Mouse (Mus musculus) limb, embryonic 15.5 days (tissue): ENCODE measurements around the gene Gm3646. TPM values are rescaled to one million over a fixed set of nuclear protein-coding genes. Genes with fewer than 3 reads are reported as not detected.
A peak's percentile ranks its signal among the peaks of the same experiment; 100 is the strongest.

Experiments
- ATAC-seq: fragments of 200-750 bp; cut with Nextera tagmentation; 2 replicates; pipeline ENCODE4 v1.8.0; 2017; ENCODE audit warnings: low read depth, moderate TSS enrichment; ENCODE audit not compliant: insufficient number of reproducible peaks, low FRiP score, low TSS enrichment
- H3K27ac ChIP-seq: fragments of 300-500 bp; sonication (generic); 2 replicates; pipeline ENCODE4 v1.5.1; 2015; ENCODE audit warnings: moderate library complexity, mild to moderate bottlenecking, inconsistent platforms
- H3K27me3 ChIP-seq: fragments of 300-500 bp; sonication (generic); 2 replicates; pipeline ENCODE4 v1.6.1; 2015; ENCODE audit warnings: inconsistent platforms
- H3K36me3 ChIP-seq: fragments of 300-500 bp; sonication (generic); 2 replicates; pipeline ENCODE4 v1.6.1; 2015; ENCODE audit warnings: inconsistent platforms
- H3K4me1 ChIP-seq: fragments of 300-500 bp; sonication (generic); 2 replicates; pipeline ENCODE4 v1.6.1; 2015; ENCODE audit warnings: inconsistent platforms
- H3K4me2 ChIP-seq: fragments of 300-500 bp; sonication (generic); 2 replicates; pipeline ENCODE4 v1.6.1; 2015; ENCODE audit warnings: mild to moderate bottlenecking, inconsistent platforms
- H3K4me3 ChIP-seq: fragments of 300-500 bp; sonication (generic); 2 replicates; pipeline ENCODE4 v1.5.1; 2015; ENCODE audit warnings: mild to moderate bottlenecking, inconsistent platforms
- H3K9ac ChIP-seq: fragments of 300-500 bp; sonication (generic); 2 replicates; pipeline ENCODE4 v1.6.1; 2015; ENCODE audit warnings: inconsistent platforms
- H3K9me3 ChIP-seq: fragments of 300-500 bp; sonication (generic); 2 replicates; pipeline ENCODE4 v1.6.1; 2016; ENCODE audit warnings: inconsistent platforms
- whole genome bisulfite sequencing: fragments of 180-500 bp; shearing (Covaris S2); methylation state at CpG from one replicate; pipeline ENCODE4 v1.1.7; 2015; 5-methylcytosine and 5-hydroxymethylcytosine counted together
- polyA plus RNA-seq: library from polyadenylated mRNA; unstranded; fragments of >200 nt; fragmentation: Nextera tagmentation; extraction: Ambion mirVana; gene quantifications from 2 replicates; pipeline ENCODE4 v1.2.1, GENCODE M21; 2015

Gm3646 gene
- not detected in 2 replicates for polyA plus RNA-seq

DNA sequence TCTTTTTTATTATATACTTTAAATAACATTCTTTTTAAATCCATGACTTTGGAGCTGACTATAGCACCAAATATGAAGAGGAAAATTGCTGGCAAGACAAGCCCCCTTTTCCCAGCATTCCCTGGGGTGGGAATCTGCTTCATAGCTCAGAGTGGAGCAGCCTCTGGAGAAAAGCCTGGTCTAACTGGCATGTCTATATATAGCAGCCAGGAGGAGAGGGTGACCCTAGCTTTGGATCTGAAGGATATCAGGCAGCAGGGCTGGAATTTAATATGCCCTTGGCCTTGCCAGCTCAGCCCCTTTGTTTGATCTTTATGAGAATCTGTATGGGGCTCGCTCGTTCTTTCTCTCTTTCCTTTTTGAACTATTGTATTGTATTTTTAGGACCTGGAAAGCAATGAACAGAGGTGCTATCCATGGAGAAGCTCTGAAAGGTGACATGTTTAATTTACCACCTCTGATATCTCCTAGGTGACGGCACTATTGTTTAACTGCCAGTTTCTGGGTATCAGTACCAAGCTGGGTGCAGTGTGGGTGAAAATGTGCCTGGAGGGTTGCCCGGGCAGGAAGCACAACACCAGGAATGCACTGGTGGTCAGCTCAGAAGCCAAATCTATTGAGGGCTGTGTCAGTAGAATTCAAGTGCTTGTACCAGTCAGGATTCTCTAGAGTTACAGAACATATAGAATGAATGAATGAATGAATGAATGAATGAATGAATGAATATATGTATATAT, at the start of gene Gm3646:
Gene Gm3646 (minus strand): TSS at position 90 of the 737 bp plus-strand sequence.
- Histone ChIP-seq H3K4me3 (no peak within 1 kb of the TSS), H3K27ac (no peak within 1 kb of the TSS), H3K36me3 (no peaks in the 10 kb centered on the region), H3K27me3 (no peaks in the 10 kb centered on the region), H3K9me3 (no peaks in the 10 kb centered on the region), H3K4me2 (no peak within 1 kb of the TSS), H3K9ac (no peak within 1 kb of the TSS), H3K4me1 (peaks cover 10% of the 10 kb centered on the region; the same call in 1 of the 2 replicates)
- no peak for ATAC-seq
- 46% methylated on average over 4 of the region's 4 CpGs for WGBS

DNA sequence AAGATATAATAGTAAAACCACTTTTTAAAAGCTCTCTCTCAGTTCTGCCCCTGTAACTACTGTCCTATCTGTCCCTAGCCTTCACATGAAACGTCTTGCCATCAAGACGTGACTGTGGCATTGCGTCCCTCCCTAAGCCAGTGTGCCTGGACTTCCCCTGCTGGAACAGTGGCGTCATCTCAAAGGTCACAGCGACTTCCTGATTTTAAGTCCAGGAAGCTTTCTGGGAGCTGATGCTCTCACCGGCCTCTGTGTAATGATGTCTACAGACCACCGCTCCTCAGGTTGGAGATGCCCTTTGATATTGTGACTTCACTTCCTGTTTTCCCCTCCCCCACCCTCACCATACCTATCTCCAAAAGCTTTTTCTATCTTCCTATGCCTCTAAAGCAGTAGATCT, 41.9 kb upstream of the Gm3646 start:
- no peaks in the 10 kb centered on the region for H3K9me3 ChIP-seq
- no peak for ATAC-seq

GRCm38 (mm10) chr1:39846031-39846550, 41.0 kb upstream of the Gm3646 start:
- H3K4me3 ChIP-seq, result no peak overlapping the region
- H3K27ac ChIP-seq, result 0 out of 2 replicates have a peak overlapping the region, but pooled peaks have one; percentile 27
- no peak overlapping the region for H3K9ac ChIP-seq
- no peak for ATAC-seq
- no peaks in the 10 kb centered on the region for H3K27me3 ChIP-seq
- no peaks in the 10 kb centered on the region for H3K9me3 ChIP-seq
- 0 out of 2 replicates have a peak, but pooled peaks cover 4% of the 10 kb centered on the region for H3K4me1 ChIP-seq
- H3K36me3 ChIP-seq, result no peaks in the 10 kb centered on the region
- no peak overlapping the region for H3K4me2 ChIP-seq
- WGBS, result 61% methylated on average over 4 of the region's 4 CpGs

More for the DNA sequence above, 41.9 kb upstream of the Gm3646 start:
- Histone ChIP-seq H3K4me2 (no peak overlapping the region), H3K9ac (no peak overlapping the region), H3K4me3 (no peak overlapping the region), H3K27ac (no peak overlapping the region), H3K4me1 (0 out of 2 replicates have a peak, but pooled peaks cover 4% of the 10 kb centered on the region), H3K27me3 (no peaks in the 10 kb centered on the region), H3K36me3 (no peaks in the 10 kb centered on the region)
- 83% methylated on average over 7 of the region's 7 CpGs for WGBS

- ATAC-seq, result no peak
- 83% methylated on average over 5 of the region's 5 CpGs for WGBS
Observed at GRCm38 (mm10) chr1:39843328-39843727, 38.2 kb upstream of the Gm3646 start.

DNA sequence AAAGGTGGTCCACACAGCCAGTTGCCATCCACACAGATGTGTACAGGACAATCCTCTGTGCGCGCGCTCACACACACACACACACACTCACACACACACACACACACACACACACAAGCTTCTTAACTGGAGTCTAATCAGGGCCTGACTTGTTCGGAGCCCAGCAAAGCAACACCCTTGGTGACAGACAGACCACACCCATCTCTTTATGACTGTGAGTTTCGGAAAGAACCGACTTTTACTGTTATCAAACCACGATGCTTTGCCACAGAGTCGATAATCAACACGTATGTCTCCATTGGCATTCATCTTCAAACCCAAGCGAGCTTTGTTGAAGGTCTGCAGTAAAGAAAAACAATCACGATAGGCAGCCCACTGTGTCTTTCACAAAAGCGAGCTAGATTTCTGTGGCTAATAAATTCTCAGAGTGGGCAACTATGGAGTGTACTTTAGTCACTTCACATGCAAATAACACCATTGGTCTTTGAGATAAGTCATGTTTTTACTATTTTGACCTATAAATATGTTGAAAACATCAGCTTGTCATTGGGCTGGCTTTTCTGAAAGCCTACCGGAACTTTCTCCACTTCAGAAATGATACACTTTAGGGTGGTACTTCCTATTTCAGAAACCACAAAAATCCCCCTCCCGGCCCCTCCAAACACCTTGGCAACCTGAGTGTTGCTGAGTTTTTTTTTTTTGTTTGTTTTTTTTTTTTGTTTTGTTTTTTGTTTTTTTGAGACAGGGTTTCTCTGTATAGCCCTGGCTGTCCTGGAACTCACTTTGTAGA, 37.3 kb upstream of the Gm3646 start:
- Histone ChIP-seq H3K27ac (no peak overlapping the region), H3K4me2 (no peak overlapping the region), H3K36me3 (no peaks in the 10 kb centered on the region), H3K9ac (no peak overlapping the region), H3K9me3 (no peaks in the 10 kb centered on the region), H3K4me3 (no peak overlapping the region), H3K27me3 (no peaks in the 10 kb centered on the region), H3K4me1 (0 out of 2 replicates have a peak, but pooled peaks cover 7% of the 10 kb centered on the region)
- ATAC-seq, result no peak
- 79% methylated on average over 14 of the region's 14 CpGs for WGBS

More at GRCm38 (mm10) chr1:39843328-39843727, 38.2 kb upstream of the Gm3646 start:
- Histone ChIP-seq H3K9me3 (no peaks in the 10 kb centered on the region), H3K9ac (no peak overlapping the region), H3K4me2 (no peak overlapping the region), H3K4me3 (no peak overlapping the region), H3K27ac (no peak overlapping the region), H3K4me1 (0 out of 2 replicates have a peak, but pooled peaks cover 7% of the 10 kb centered on the region), H3K27me3 (no peaks in the 10 kb centered on the region), H3K36me3 (no peaks in the 10 kb centered on the region)

GRCm38 (mm10) chr1:39840856-39841255, 35.7 kb upstream of the Gm3646 start:
- Histone ChIP-seq H3K4me2 (no peak overlapping the region), H3K4me3 (no peak overlapping the region), H3K36me3 (no peaks in the 10 kb centered on the region), H3K9me3 (no peaks in the 10 kb centered on the region), H3K9ac (no peak overlapping the region), H3K27me3 (no peaks in the 10 kb centered on the region), H3K27ac (no peak overlapping the region), H3K4me1 (0 out of 2 replicates have a peak, but pooled peaks cover 3% of the 10 kb centered on the region)
- no peak for ATAC-seq
- WGBS, result 67% methylated on average over 4 of the region's 4 CpGs

- H3K27ac ChIP-seq, result no peak overlapping the region
- H3K27me3 ChIP-seq, result no peaks in the 10 kb centered on the region
- H3K4me2 ChIP-seq, result no peak overlapping the region
- 59% methylated on average over 8 of the region's 8 CpGs for WGBS
- no peak overlapping the region for H3K4me3 ChIP-seq
- 0 out of 2 replicates have a peak, but pooled peaks cover 3% of the 10 kb centered on the region for H3K4me1 ChIP-seq
- H3K9me3 ChIP-seq, result no peaks in the 10 kb centered on the region
- no peak overlapping the region for H3K9ac ChIP-seq
- no peak for ATAC-seq
- H3K36me3 ChIP-seq, result no peaks in the 10 kb centered on the region
Observed at GRCm38 (mm10) chr1:39839838-39840237, 34.7 kb upstream of the Gm3646 start.

DNA sequence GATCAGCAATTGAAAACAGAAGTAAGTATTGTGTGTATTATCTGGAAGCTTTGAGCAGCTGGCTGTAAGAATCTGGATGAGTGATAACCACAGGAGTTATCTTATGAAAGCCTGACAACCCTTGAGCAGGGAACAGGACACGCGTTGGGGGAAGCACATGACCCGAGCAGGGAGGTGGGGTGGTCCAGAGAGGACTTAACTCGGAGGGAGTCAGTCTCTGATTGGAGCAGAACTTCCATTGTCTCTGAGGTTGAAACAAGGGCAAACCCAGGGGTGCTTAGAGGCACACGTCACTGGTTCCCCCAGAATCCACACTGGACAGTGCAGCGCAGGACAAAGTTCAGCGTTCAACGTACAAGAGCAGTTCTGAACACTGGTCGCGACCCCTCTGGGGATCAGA, 34.1 kb upstream of the Gm3646 start:
- H3K9me3 ChIP-seq, result no peaks in the 10 kb centered on the region
- H3K9ac ChIP-seq, result no peak overlapping the region
- WGBS, result 65% methylated on average over 10 of the region's 10 CpGs
- 0 out of 2 replicates have a peak, but pooled peaks cover 3% of the 10 kb centered on the region for H3K4me1 ChIP-seq
- H3K36me3 ChIP-seq, result no peaks in the 10 kb centered on the region
- no peak overlapping the region for H3K4me3 ChIP-seq
- H3K4me2 ChIP-seq, result no peak overlapping the region
- H3K27ac ChIP-seq, result no peak overlapping the region
- ATAC-seq, result no peak
- H3K27me3 ChIP-seq, result no peaks in the 10 kb centered on the region

GRCm38 (mm10) chr1:39838487-39839169, 33.5 kb upstream of the Gm3646 start:
- ATAC-seq, result no peak
- H3K36me3 ChIP-seq, result no peaks in the 10 kb centered on the region
- no peak overlapping the region for H3K4me2 ChIP-seq
- no peaks in the 10 kb centered on the region for H3K27me3 ChIP-seq
- no peak overlapping the region for H3K4me3 ChIP-seq
- 69% methylated on average over 12 of the region's 12 CpGs for WGBS
- no peak overlapping the region for H3K27ac ChIP-seq
- no peak overlapping the region for H3K9ac ChIP-seq
- no peaks in the 10 kb centered on the region for H3K9me3 ChIP-seq
- 0 out of 2 replicates have a peak, but pooled peaks cover 3% of the 10 kb centered on the region for H3K4me1 ChIP-seq

- Histone ChIP-seq H3K36me3 (no peaks in the 10 kb centered on the region), H3K9ac (no peak overlapping the region), H3K9me3 (no peaks in the 10 kb centered on the region), H3K4me2 (no peak overlapping the region), H3K4me3 (no peak overlapping the region), H3K4me1 (peaks cover 14% of the 10 kb centered on the region; the same call in 1 of the 2 replicates), H3K27me3 (no peaks in the 10 kb centered on the region), H3K27ac (no peak overlapping the region)
- WGBS, result 25% methylated on average over 4 of the region's 4 CpGs
- no peak for ATAC-seq
Observed at GRCm38 (mm10) chr1:39831594-39832039, 26.5 kb upstream of the Gm3646 start.
